Mouse (Mus musculus): ENCODE results near the gene Dock9.

DNA sequence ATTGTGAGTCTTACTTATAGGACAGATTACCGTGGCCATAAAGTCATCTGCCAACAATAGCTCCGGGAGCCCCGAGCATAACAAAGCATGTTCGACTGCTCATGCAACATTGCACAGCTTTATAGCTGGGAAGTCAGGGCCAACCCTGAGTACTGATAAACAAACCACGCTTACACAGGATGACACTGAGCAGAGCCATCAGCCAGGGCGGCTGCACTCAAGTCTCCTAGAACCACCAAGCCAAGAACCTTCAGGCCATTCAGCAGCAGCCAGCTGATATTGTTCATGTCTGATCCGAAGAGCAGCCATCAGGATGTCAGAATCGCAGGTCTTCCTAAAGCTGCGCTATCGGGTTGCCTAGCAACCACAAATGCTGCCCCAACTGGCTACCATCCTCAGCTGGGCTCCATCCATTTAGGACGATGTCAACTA, 35.6 kb downstream of the Dock9 start:
- TF ChIP-seq CTCF (conservative IDR thresholded peaks at IDR 0.05 in 1 of 2, IDR thresholded peaks at IDR 0.05 in 1 of 2; ENCODE audit: low read depth in 2 of 2, low read length in 2 of 2) (no peak), EP300 (IDR thresholded peaks at IDR 0.05; ENCODE audit: low read length) (no peak), MAX (IDR thresholded peaks at IDR 0.05; ENCODE audit: low read length) (no peak), RCOR1 (conservative IDR thresholded peaks at IDR 0.05; ENCODE audit: low read depth, low read length) (no peak), IRF4 (IDR thresholded peaks at IDR 0.05; ENCODE audit: low read depth, low read length) (no peak)

Data from CH12.LX (cell line).